Mouse (Mus musculus): Measurements from ENCODE around the gene Pcsk1n.

GRCm38 (mm10) chrX:7926266-7926665 is 6.6 kb downstream of the Pcsk1n start:
- TF ChIP-seq CTCF (IDR thresholded peaks at IDR 0.05; ENCODE audit: control insufficient read depth, insufficient read depth, insufficient replicate concordance, low read depth, low read length): no peak
- TF ChIP-seq POLR2A (IDR thresholded peaks at IDR 0.05; ENCODE audit: control insufficient read depth, low read depth, low read length): no peak
